Mouse (Mus musculus): ENCODE measurements around the gene Itgb4. TPM values are rescaled to one million over a fixed set of nuclear protein-coding genes. Genes with fewer than 3 reads are reported as not detected.
"Not testable (repeated sequence)": the region's sequence is repeated elsewhere in the genome, so short reads cannot be mapped to it uniquely, and the experiment has no call there.

Gene Itgb4
- polyA plus RNA-seq, 1 experiment: 0.23 TPM

DNA sequence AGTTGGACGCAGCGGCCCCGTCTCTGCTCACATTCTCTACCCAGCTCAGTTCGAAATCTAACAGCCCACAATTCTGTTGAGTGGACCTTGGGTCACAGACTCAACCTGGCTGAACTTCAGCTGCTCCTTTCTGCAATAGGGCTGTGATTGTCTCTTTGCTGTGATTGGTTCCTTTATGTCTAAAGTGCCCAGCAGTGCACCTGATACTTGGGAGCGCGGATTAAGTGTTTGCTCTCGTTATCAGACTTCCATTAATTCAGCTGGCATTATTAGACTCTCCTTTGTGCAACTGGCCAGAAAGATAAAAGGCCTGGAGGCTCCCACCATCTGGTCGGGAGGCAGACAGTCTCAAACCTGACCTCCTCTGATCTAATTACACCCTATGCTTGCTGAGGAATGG lies 40.3 kb downstream of the Itgb4 start:
- peaks cover 17% of the 10 kb centered on the region for H3K4me1 ChIP-seq (ENCODE audit: control insufficient read depth, insufficient read depth, low read length)
- no peak overlapping the region for H3K27ac ChIP-seq (ENCODE audit: insufficient read depth, low read depth, low read length)
- H3K4me3 ChIP-seq (ENCODE audit: insufficient read depth, low read length): no peak overlapping the region
- TF ChIP-seq CTCF (IDR thresholded peaks at IDR 0.05; ENCODE audit: low read depth, low read length) (no peak), POLR2A (IDR thresholded peaks at IDR 0.05; ENCODE audit: borderline replicate concordance, low read depth, low read length) (no peak)

DNA sequence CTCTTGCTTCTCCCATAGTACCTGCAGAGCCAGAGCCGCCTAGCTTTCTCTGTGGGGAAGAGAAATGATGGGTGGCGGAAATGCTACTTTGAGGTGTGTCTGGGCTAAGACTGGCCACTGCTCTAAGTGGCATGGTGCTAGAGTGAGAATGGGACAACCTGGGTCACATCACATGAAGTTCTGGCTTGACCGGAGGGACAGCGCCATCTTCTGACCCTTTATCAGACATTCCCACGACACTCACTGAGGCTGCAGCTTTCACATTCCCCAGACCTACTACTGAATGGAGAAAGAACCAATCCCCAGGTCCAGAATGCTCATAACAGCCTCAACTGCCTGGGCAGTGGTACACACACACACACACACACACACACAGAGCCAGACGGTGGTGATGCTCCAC lies 43.6 kb downstream of the Itgb4 start:
- Histone ChIP-seq H3K27ac (ENCODE audit: insufficient read depth, low read depth, low read length) (no peak overlapping the region), H3K4me1 (ENCODE audit: control insufficient read depth, insufficient read depth, low read length) (peaks cover 10% of the 10 kb centered on the region), H3K4me3 (ENCODE audit: insufficient read depth, low read length) (no peak overlapping the region)
- TF ChIP-seq CTCF (IDR thresholded peaks at IDR 0.05; ENCODE audit: low read depth, low read length) (peak; percentile 49; the same call in 1 of the 2 replicates), POLR2A (IDR thresholded peaks at IDR 0.05; ENCODE audit: borderline replicate concordance, low read depth, low read length) (no peak)

- H3K4me3 ChIP-seq (ENCODE audit: insufficient read depth, low read length); H3K4me1 ChIP-seq (ENCODE audit: control insufficient read depth, insufficient read depth, low read length); H3K27ac ChIP-seq (ENCODE audit: insufficient read depth, low read depth, low read length): not testable (repeated sequence)
These were observed 44.4 kb downstream of the Itgb4 start for GRCm38 (mm10) chr11:116018867-116019266.

GRCm38 (mm10) chr11:116019360-116019791 lies 44.9 kb downstream of the Itgb4 start:
- Histone ChIP-seq H3K4me3 (ENCODE audit: insufficient read depth, low read length) (no peak overlapping the region), H3K4me1 (ENCODE audit: control insufficient read depth, insufficient read depth, low read length) (peaks cover 9% of the 10 kb centered on the region), H3K27ac (ENCODE audit: insufficient read depth, low read depth, low read length) (no peak overlapping the region)
- TF ChIP-seq POLR2A (IDR thresholded peaks at IDR 0.05; ENCODE audit: borderline replicate concordance, low read depth, low read length) (no peak), CTCF (IDR thresholded peaks at IDR 0.05; ENCODE audit: low read depth, low read length) (no peak)

DNA sequence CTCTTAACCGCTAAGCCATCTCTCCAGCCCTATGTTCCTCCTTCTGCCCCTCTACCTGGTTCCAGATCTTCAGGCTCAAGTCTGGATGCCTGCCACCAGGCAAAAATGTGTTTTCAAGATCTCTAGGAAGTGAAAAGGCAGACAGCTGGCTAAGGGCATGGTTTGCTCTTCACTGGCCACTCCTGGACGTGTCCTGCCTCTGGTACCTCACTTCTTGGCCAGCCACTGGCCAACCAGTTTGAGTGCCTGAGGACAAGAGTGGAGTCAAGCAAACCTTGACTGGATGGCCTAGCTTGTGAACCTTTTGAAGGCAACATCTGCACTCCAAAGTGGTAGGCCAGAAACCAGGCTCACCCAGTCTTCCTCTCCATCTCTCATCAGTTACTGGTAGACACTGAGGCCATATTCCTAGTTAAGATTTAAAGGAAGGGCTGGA lies 45.5 kb downstream of the Itgb4 start:
- Histone ChIP-seq H3K27ac (ENCODE audit: insufficient read depth, low read depth, low read length) (no peak overlapping the region), H3K4me3 (ENCODE audit: insufficient read depth, low read length) (no peak overlapping the region), H3K4me1 (ENCODE audit: control insufficient read depth, insufficient read depth, low read length) (peaks cover 10% of the 10 kb centered on the region)
- no peak for TF ChIP-seq POLR2A (IDR thresholded peaks at IDR 0.05; ENCODE audit: borderline replicate concordance, low read depth, low read length)
- no peak for TF ChIP-seq CTCF (IDR thresholded peaks at IDR 0.05; ENCODE audit: low read depth, low read length)

- Histone ChIP-seq H3K4me1 (ENCODE audit: control insufficient read depth, insufficient read depth, low read length) (peaks cover 15% of the 10 kb centered on the region), H3K27ac (ENCODE audit: insufficient read depth, low read depth, low read length) (no peak overlapping the region), H3K4me3 (ENCODE audit: insufficient read depth, low read length) (no peak overlapping the region)
- no peak for TF ChIP-seq CTCF (IDR thresholded peaks at IDR 0.05; ENCODE audit: low read depth, low read length)
- no peak for TF ChIP-seq POLR2A (IDR thresholded peaks at IDR 0.05; ENCODE audit: borderline replicate concordance, low read depth, low read length)
These were observed 46.0 kb downstream of the Itgb4 start for GRCm38 (mm10) chr11:116020519-116020922.

DNA sequence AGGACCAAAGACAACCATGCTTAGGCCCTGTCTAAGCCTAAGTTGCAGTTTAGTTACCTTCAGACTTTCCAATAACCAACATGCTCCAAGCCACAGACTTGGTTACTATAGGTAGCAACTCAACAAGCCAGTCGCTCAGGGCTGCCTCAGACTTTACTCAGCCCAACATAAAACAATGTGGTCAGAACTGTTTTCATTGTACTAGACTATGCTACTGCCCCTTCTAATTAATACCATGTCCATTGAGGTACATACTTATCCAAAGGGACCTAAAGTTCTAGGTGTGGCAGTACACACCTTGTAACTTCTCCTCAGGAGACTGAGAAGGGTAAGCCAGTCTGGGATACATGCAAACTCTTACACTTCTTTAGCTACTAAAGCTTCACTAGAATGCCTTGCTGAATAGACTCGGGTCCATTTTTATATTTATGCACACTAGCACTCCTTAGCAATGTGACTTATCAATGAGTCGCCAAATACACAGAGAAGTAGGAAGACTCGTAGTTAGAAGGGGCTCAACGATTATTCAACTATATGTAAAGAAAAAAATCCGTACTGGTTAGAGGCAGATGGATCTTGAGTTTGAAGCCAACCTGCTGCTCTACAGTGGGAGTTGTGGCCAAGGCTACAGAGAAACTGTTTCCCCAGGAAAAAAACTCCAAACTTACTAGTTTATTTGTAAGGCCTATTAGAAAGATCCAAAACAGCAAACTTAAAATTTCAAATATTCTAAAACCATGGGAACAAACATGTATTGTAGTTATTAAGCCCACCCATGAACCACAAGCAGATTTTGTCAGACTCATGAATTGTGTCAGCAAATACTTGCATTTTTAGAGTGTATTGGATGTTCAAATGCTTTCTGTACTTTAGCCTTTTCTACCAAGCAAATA lies 47.1 kb downstream of the Itgb4 start:
- Histone ChIP-seq H3K27ac (ENCODE audit: insufficient read depth, low read depth, low read length) (no peak overlapping the region), H3K4me3 (ENCODE audit: insufficient read depth, low read length) (no peak overlapping the region), H3K4me1 (ENCODE audit: control insufficient read depth, insufficient read depth, low read length) (peaks cover 18% of the 10 kb centered on the region)
- TF ChIP-seq CTCF (IDR thresholded peaks at IDR 0.05; ENCODE audit: low read depth, low read length) (no peak), POLR2A (IDR thresholded peaks at IDR 0.05; ENCODE audit: borderline replicate concordance, low read depth, low read length) (no peak)

GRCm38 (mm10) chr11:116022256-116022780 lies 47.8 kb downstream of the Itgb4 start:
- H3K4me3 ChIP-seq (ENCODE audit: insufficient read depth, low read length): no peak overlapping the region
- H3K4me1 ChIP-seq (ENCODE audit: control insufficient read depth, insufficient read depth, low read length): peaks cover 18% of the 10 kb centered on the region
- no peak for TF ChIP-seq POLR2A (IDR thresholded peaks at IDR 0.05; ENCODE audit: borderline replicate concordance, low read depth, low read length)
- no peak for TF ChIP-seq CTCF (IDR thresholded peaks at IDR 0.05; ENCODE audit: low read depth, low read length)
- no peak overlapping the region for H3K27ac ChIP-seq (ENCODE audit: insufficient read depth, low read depth, low read length)

DNA sequence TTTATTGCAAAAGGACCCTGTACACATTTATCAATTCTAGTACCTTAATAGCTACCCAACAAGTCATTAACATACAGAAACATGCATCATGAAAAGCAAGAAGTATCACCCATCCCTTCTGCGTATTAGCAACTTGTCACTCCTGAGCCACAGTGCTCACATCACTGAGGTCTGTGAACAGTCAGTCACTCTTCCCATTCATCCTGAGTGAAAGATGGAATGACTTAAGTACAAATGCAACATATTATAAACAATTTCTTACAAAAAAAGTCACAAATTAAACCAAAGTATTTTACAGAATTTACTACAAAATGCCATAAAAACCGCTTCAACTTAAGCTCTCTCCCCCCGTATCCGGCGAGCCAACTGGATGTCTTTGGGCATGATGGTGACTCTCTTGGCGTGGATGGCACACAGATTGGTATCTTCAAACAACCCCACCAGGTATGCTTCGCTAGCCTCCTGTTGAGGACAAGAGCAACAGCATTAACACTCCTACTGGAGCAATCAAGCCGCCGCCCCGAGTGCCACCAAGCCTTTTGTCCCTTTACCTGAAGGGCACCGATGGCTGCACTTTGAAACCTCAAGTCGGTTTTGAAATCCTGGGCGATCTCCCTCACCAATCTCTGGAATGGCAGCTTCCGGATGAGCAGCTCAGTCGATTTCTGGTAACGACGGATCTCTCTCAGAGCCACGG lies 48.7 kb downstream of the Itgb4 start:
- H3K27ac ChIP-seq (ENCODE audit: insufficient read depth, low read depth, low read length): peak overlapping the region; percentile 98
- H3K4me3 ChIP-seq (ENCODE audit: insufficient read depth, low read length): peak overlapping the region; percentile 83

GRCm38 (mm10) chr11:116023771-116024355 lies 49.4 kb downstream of the Itgb4 start:
- H3K4me3 ChIP-seq (ENCODE audit: insufficient read depth, low read length): peak overlapping the region; percentile 83
- TF ChIP-seq POLR2A (IDR thresholded peaks at IDR 0.05; ENCODE audit: borderline replicate concordance, low read depth, low read length) (no peak), CTCF (IDR thresholded peaks at IDR 0.05; ENCODE audit: low read depth, low read length) (peak; percentile 86)
- peaks cover 24% of the 10 kb centered on the region for H3K4me1 ChIP-seq (ENCODE audit: control insufficient read depth, insufficient read depth, low read length)
- H3K27ac ChIP-seq (ENCODE audit: insufficient read depth, low read depth, low read length): peak overlapping the region; percentile 98

More for the DNA sequence above, 48.7 kb downstream of the Itgb4 start:
- peaks cover 18% of the 10 kb centered on the region for H3K4me1 ChIP-seq (ENCODE audit: control insufficient read depth, insufficient read depth, low read length)
